16 mouse cellular contexts compared by ENCODE assay signal in the genomic region with DNA sequence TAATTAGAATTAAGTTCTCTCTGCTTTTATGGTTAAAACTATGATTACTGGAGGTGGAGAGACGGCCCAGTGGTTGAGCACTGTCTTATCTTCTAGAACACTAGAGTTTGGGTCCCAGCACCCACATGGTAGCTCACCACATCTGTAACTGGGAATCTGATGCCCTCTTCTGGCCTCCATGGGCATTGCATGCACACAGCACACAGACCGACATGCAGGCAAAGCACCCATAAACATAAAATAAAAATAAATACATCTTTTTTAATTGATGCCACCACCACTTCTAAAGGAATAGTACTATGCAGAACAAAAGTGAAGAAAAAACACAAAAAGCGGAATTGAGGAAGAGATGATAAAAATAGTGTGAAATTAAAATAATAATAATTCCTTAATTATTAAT.
DNase-seq lines count a peak whose midpoint lies in the region; ATAC-seq and TF ChIP-seq lines count a peak whose summit lies in the region.
"Had no signal": no experiment of that assay in that cellular context is flagged by ENCODE, and none has a peak within 500 bp of the region (broad histone marks: within the 10 kb centered on the region; RNA-seq: fewer than 3 reads in every experiment).

No protein-coding gene starts in this region.

- H3K4me3 ChIP-seq in testis, adult 2 months (ENCODE audit: control insufficient read depth, low read depth, low read length) = no peak overlapping the region
- H3K4me3 ChIP-seq: embryonic facial prominence, embryonic 12.5 days; forebrain, embryonic 12.5 days; heart, embryonic 12.5 days; hindbrain, embryonic 10.5 days; liver, embryonic 15.5 days had no signal

- ATAC-seq in Patski = no peak

- POLR2A ChIA-PET in Patski (lab: Charles Lee) = no interaction called here

- no peak for TF ChIP-seq POLR2A in testis, adult 2 months (IDR thresholded peaks at IDR 0.05; ENCODE audit: control insufficient read depth, low read depth, low read length)

- no peaks in the 10 kb centered on the region for H3K27me3 ChIP-seq in testis, adult 2 months (ENCODE audit: control insufficient read depth, insufficient read depth, low read length)
- no peaks in the 10 kb centered on the region for H3K27me3 ChIP-seq in Patski
- H3K27me3 ChIP-seq: embryonic facial prominence, embryonic 12.5 days; forebrain, embryonic 12.5 days; heart, embryonic 12.5 days; liver, embryonic 15.5 days had no signal

- peak; percentile 1 to 20 for DNase-seq in kidney, postnatal 25 days
- DNase-seq in kidney, postnatal 4 days = no peak
- DNase-seq in testis, postnatal 14 days (ENCODE audit: low spot score) = no peak
- DNase-seq in Patski (ENCODE audit: low read depth, low spot score) = no peak
- DNase-seq in testis, postnatal 10 days (ENCODE audit: low spot score) = peak; percentile 40
- no peak for DNase-seq in right cerebral cortex, postnatal 14 days
- DNase-seq: cerebellum, postnatal 36 days; gastrocnemius, postnatal 10 days; kidney, adult 11 months; thymus, postnatal 25 days had no signal

- CTCF ChIA-PET in Patski (lab: Charles Lee) = interaction anchor here (1.7 kb wide), 1 partner anchor 8 kb away, joined by 4 read pairs; no protein-coding TSS in a partner anchor

- H3K27ac ChIP-seq in testis, adult 2 months (ENCODE audit: control insufficient read depth, insufficient read depth, low read depth, low read length) = no peak overlapping the region
- H3K27ac ChIP-seq: embryonic facial prominence, embryonic 12.5 days; forebrain, embryonic 12.5 days; hindbrain, embryonic 10.5 days; liver, embryonic 15.5 days had no signal

- H3K4me1 ChIP-seq in testis, adult 2 months (ENCODE audit: control insufficient read depth, insufficient read depth, low read length) = no peaks in the 10 kb centered on the region
- H3K4me1 ChIP-seq: forebrain, embryonic 12.5 days; hindbrain, embryonic 10.5 days had no signal

- in situ Hi-C loops in Patski (cut with MboI; ENCODE audit: low pct_unique_long_range_greater_than_20kb) = no loop called here

- TF ChIP-seq CTCF in testis, adult 2 months (IDR thresholded peaks at IDR 0.05; ENCODE audit: control insufficient read depth, insufficient read depth, insufficient replicate concordance, low read depth, low read length) = peak; percentile 57; the same call in 1 of the 2 replicates
- peak; percentile 63 for TF ChIP-seq CTCF in Patski (IDR thresholded peaks at IDR 0.05)

- no peaks in the 10 kb centered on the region for H3K36me3 ChIP-seq in testis, adult 2 months (ENCODE audit: control insufficient read depth, insufficient read depth, low read length)
- H3K36me3 ChIP-seq: embryonic facial prominence, embryonic 12.5 days; forebrain, embryonic 12.5 days; heart, embryonic 12.5 days; hindbrain, embryonic 10.5 days; liver, embryonic 15.5 days had no signal

Comparison
In these comparisons a context has a peak if more than half of its experiments do, and no peak if none do; other contexts are left out.
1. DNase-seq: peak in kidney, postnatal 25 days (2 of 2) and testis, postnatal 10 days (single experiment); none in kidney, postnatal 4 days (0 of 2), testis, postnatal 14 days (single experiment), Patski (single experiment) and right cerebral cortex, postnatal 14 days (single experiment).